Mouse (Mus musculus): ENCODE data around the gene Fam169b. TPM values are rescaled to one million over a fixed set of nuclear protein-coding genes. Genes with fewer than 3 reads are reported as not detected.

The Fam169b gene
- polyA plus RNA-seq, 1 experiment from 2014 or later: 3.7 TPM

DNA sequence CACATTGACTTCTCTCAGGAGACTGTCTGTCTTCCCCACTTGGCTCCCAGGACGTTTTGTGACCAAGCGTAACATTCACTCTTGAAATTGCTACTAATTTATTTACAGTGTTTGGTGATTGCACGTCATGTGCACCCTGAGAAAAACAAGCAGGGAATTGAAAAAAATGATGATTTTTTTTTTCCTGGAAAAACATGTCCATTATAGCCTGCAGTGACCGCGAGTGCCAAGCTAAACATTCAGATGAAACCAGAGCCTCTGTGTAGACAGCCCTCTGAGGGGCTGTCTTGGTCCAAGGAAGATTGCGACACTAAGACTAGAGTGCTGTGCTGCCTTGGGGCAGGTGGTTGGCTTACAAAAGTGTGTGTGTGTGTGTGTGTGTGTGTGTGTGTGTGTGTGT, 37.8 kb downstream of the Fam169b start:
- ATAC-seq (ENCODE audit: borderline replicate concordance, extremely low read depth, low FRiP score, low TSS enrichment): peak; percentile 66; the same call in 1 of the 2 replicates
- Histone ChIP-seq H3K9me3 (no peaks in the 10 kb centered on the region), H3K27ac (no peak overlapping the region), H3K4me2 (no peak overlapping the region), H3K4me3 (no peak overlapping the region), H3K27me3 (no peaks in the 10 kb centered on the region), H3K4me1 (peaks cover 22% of the 10 kb centered on the region), H3K36me3 (no peaks in the 10 kb centered on the region), H3K9ac (no peak overlapping the region)
- 49% methylated on average over 6 of the region's 6 CpGs for WGBS

DNA sequence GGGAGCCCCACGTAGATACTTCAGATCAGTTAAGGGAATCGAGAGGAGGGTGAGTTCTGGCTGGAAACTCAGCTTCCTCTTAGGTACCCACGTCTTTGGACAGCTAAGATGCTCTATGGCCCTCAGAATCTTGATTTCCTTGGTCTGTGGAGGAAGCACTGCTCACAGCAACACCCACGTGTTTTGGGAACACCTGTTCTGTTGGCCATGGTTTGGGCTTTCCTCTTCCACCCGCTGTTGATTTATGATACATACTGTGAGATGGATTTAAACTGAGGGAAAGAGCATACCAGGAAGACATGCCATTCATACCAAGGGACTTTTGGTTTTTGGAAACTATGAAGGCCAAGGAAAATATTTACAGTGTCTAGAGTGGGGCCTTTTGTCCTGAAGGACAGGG, 38.8 kb downstream of the Fam169b start:
- H3K4me2 ChIP-seq: no peak overlapping the region
- no peak overlapping the region for H3K27ac ChIP-seq
- peaks cover 22% of the 10 kb centered on the region for H3K4me1 ChIP-seq
- no peaks in the 10 kb centered on the region for H3K9me3 ChIP-seq
- H3K4me3 ChIP-seq: no peak overlapping the region
- no peak for ATAC-seq (ENCODE audit: borderline replicate concordance, extremely low read depth, low FRiP score, low TSS enrichment)
- 72% methylated on average over 5 of the region's 5 CpGs for WGBS
- H3K9ac ChIP-seq: no peak overlapping the region
- no peaks in the 10 kb centered on the region for H3K36me3 ChIP-seq
- no peaks in the 10 kb centered on the region for H3K27me3 ChIP-seq

GRCm38 (mm10) chr7:68313038-68313782, 39.6 kb downstream of the Fam169b start:
- H3K9me3 ChIP-seq: no peaks in the 10 kb centered on the region
- WGBS: 55% methylated on average over 14 of the region's 14 CpGs
- H3K27ac ChIP-seq: no peak overlapping the region
- H3K4me2 ChIP-seq: no peak overlapping the region
- ATAC-seq (ENCODE audit: borderline replicate concordance, extremely low read depth, low FRiP score, low TSS enrichment): no peak
- peaks cover 22% of the 10 kb centered on the region for H3K4me1 ChIP-seq
- H3K36me3 ChIP-seq: no peaks in the 10 kb centered on the region
- no peaks in the 10 kb centered on the region for H3K27me3 ChIP-seq
- no peak overlapping the region for H3K4me3 ChIP-seq
- no peak overlapping the region for H3K9ac ChIP-seq

DNA sequence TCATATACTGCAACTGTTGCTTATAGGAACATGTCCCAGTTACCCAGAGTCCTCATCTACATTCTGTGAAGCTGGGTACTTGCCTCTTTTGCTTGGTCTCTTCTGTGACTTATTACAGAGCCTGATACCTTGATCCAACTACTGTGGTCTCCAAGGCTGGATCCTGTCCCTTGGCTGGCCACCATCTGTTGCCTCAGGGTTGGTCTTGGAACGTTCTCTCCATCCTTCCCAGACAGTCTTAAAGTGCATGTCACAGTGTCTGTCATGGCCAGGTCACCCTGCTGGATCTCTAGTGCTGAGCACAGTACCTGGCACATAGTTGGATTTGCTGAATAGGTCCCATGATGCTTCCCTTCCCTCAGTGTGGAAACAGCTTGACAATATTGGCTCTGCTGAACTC, 40.6 kb downstream of the Fam169b start:
- Histone ChIP-seq H3K4me2 (no peak overlapping the region), H3K27me3 (no peaks in the 10 kb centered on the region), H3K27ac (no peak overlapping the region), H3K36me3 (no peaks in the 10 kb centered on the region), H3K4me1 (peaks cover 22% of the 10 kb centered on the region), H3K4me3 (no peak overlapping the region), H3K9ac (no peak overlapping the region), H3K9me3 (no peaks in the 10 kb centered on the region)
- no peak for ATAC-seq (ENCODE audit: borderline replicate concordance, extremely low read depth, low FRiP score, low TSS enrichment)
- WGBS: 88% methylated on average over 1 of the region's 1 CpGs

DNA sequence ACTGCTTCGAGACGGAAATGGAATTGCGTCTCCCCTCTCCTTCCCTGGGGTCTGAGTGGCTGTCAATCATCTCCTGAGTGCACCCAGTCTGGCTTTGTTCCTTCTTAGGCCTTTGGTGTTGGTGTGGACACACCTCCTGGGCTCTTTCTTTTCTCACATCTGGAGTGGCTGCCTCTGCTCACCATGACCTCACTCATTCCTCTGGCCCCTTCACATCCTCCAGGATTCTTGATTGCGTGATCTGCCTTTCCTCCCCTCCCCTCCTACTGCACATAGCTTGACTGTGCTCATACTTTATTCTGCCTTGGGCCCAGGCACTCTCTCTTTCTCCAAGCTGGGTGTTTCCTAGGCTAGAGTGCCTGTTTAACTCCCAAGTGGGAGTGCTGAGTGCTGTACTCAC, 41.4 kb downstream of the Fam169b start:
- Histone ChIP-seq H3K27ac (no peak overlapping the region), H3K36me3 (no peaks in the 10 kb centered on the region), H3K9ac (no peak overlapping the region), H3K4me1 (peaks cover 28% of the 10 kb centered on the region), H3K4me3 (no peak overlapping the region), H3K4me2 (no peak overlapping the region), H3K9me3 (no peaks in the 10 kb centered on the region), H3K27me3 (no peaks in the 10 kb centered on the region)
- WGBS: 63% methylated on average over 4 of the region's 4 CpGs
- ATAC-seq (ENCODE audit: borderline replicate concordance, extremely low read depth, low FRiP score, low TSS enrichment): no peak

DNA sequence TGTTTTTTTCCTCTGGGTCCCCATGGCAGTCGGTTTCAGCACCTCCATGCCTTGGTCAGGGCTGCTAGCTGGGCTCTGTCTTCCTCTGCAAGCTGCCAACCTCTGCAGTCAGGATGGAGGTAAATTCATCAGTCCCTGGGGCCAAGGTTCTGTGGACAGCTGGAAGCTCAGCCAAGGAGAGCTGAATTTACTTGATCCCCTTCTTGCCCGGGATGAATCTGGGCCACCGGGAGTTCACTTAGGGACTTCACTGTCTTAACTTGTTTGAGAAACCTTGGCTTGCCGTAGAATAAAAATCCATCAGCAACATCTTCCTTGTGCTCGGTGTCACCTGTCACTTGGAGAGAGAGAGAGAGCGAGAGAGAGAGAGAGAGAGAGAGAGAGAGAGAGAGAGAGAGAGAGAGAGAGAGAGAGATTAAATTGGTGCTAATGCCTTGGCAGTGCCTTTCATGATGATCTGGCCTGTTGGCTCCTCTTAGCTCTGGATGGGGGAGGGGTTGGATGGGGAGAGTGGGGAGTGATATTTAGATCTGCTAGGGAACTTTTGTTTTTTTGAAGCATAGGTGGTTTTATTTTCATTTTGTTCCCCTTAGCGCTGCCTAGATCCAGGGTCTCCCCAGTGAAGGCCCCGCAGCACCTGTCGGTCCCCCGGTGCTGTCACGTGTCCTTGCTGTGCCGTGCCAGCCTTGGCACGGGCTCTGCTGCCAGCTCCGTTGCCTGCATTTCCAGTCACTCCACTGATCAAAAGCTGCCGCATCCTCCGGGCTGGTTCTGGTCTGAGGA, 44.6 kb downstream of the Fam169b start:
- Histone ChIP-seq H3K4me3 (no peak overlapping the region), H3K27ac (no peak overlapping the region), H3K9me3 (no peaks in the 10 kb centered on the region), H3K4me2 (no peak overlapping the region), H3K36me3 (no peaks in the 10 kb centered on the region), H3K4me1 (peaks cover 8% of the 10 kb centered on the region), H3K27me3 (no peaks in the 10 kb centered on the region), H3K9ac (no peak overlapping the region)
- 77% methylated on average over 16 of the region's 16 CpGs for WGBS
- no peak for ATAC-seq (ENCODE audit: borderline replicate concordance, extremely low read depth, low FRiP score, low TSS enrichment)

- Histone ChIP-seq H3K27me3 (no peaks in the 10 kb centered on the region), H3K9me3 (no peaks in the 10 kb centered on the region), H3K9ac (no peak overlapping the region), H3K36me3 (no peaks in the 10 kb centered on the region), H3K27ac (no peak overlapping the region), H3K4me2 (no peak overlapping the region), H3K4me3 (no peak overlapping the region), H3K4me1 (peaks cover 6% of the 10 kb centered on the region)
- 66% methylated on average over 6 of the region's 6 CpGs for WGBS
- no peak for ATAC-seq (ENCODE audit: borderline replicate concordance, extremely low read depth, low FRiP score, low TSS enrichment)
Observed at GRCm38 (mm10) chr7:68318979-68319378, 45.3 kb downstream of the Fam169b start.

DNA sequence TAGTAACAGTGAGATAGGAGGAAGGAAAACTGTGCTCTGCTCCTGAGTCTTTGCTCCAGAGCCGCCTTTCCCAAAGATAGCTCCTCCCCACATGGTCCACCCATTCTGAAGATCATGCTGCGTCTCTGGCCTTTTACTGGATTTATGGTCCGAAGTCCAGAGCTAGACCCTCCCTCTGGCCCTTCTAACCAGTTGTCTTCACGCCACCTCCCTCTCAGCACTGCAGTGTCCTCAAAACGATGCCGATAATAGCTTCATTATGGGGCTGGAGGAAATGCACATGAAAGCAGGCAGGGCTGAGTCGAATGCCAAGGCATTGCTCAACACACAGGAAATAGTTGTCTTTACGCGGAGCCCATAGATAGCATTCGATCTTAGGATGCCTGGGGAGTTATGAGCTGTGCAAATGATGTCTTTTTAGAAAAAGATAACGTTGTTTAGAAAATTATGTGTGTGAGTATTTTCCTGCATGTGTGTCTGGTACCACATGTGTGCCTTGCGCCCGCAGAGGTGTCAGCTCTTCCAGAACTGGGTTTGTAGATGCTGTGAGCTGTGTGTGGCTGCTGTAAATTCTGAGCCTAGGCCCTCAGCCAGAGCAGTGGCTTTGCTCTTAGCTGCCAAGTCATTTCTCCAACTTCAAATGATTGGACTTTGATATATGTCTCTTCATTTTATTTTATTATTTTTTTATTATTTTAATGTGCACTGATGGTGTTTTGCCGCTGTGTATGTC, 46.6 kb downstream of the Fam169b start:
- Histone ChIP-seq H3K4me3 (no peak overlapping the region), H3K4me2 (peak overlapping the region; percentile 22), H3K4me1 (peaks cover 6% of the 10 kb centered on the region), H3K9me3 (no peaks in the 10 kb centered on the region), H3K9ac (no peak overlapping the region), H3K36me3 (no peaks in the 10 kb centered on the region), H3K27ac (peak overlapping the region; percentile 82), H3K27me3 (no peaks in the 10 kb centered on the region)
- WGBS: 27% methylated on average over 14 of the region's 14 CpGs
- ATAC-seq (ENCODE audit: borderline replicate concordance, extremely low read depth, low FRiP score, low TSS enrichment): peak; percentile 93

DNA sequence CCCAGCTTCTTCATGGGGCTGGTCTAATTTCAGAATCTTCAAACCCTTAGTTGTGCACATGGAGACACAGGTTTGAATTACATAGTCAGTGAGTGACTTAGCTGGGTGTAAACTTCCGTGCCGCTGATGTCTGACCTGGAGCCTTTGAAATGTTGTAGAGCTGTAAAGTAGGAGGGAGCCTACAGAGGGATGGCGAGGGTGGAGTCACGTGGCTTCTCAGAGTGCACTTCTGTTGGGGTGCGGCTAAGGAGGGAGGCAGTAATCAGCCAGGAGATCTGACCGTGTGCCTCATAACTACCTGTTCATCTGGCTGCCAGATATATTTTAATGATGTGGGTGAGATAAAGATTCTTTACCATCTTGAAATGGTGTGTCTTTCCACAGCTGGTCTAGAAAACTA, 49.4 kb downstream of the Fam169b start:
- Histone ChIP-seq H3K36me3 (no peaks in the 10 kb centered on the region), H3K4me1 (peaks cover 11% of the 10 kb centered on the region), H3K4me3 (no peak overlapping the region), H3K27ac (no peak overlapping the region), H3K4me2 (no peak overlapping the region), H3K27me3 (no peaks in the 10 kb centered on the region), H3K9me3 (no peaks in the 10 kb centered on the region), H3K9ac (no peak overlapping the region)
- ATAC-seq (ENCODE audit: borderline replicate concordance, extremely low read depth, low FRiP score, low TSS enrichment): no peak
- 68% methylated on average over 6 of the region's 6 CpGs for WGBS

- 0 out of 2 replicates have a peak overlapping the region, but pooled peaks have one; percentile 57 for H3K27ac ChIP-seq
- H3K4me1 ChIP-seq: peaks cover 5% of the 10 kb centered on the region; the same call in 1 of the 2 replicates
- no peak overlapping the region for H3K4me3 ChIP-seq
- H3K4me2 ChIP-seq: no peak overlapping the region
- no peak overlapping the region for H3K9ac ChIP-seq
- 50% methylated on average over 7 of the region's 7 CpGs for WGBS
- H3K27me3 ChIP-seq: no peaks in the 10 kb centered on the region
- H3K36me3 ChIP-seq: no peaks in the 10 kb centered on the region
- H3K9me3 ChIP-seq: no peaks in the 10 kb centered on the region
- ATAC-seq (ENCODE audit: borderline replicate concordance, extremely low read depth, low FRiP score, low TSS enrichment): peak; percentile 68
Observed at GRCm38 (mm10) chr7:68326190-68326722, 52.6 kb downstream of the Fam169b start.

DNA sequence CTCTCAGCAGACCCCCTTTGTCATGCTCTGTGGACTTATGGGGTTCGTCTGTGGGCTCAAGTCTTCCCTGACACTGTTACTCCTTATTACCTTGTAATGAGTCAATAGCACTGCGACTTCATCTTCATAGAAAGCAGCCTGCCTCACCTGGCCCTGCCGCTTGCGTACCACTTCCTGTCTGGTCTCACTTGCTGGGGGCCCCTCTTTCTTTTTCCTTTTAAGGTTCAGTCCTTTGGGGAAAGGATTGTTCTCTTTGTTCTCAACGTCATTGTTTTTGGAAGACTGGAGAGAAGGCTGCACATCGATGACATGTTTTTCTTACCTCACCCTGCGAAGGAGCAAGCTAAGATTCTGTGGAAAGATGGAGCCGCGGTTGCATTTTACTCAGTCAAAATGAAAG, 55.4 kb downstream of the Fam169b start:
- ATAC-seq (ENCODE audit: borderline replicate concordance, extremely low read depth, low FRiP score, low TSS enrichment): no peak
- no peak overlapping the region for H3K4me3 ChIP-seq
- H3K9me3 ChIP-seq: no peaks in the 10 kb centered on the region
- H3K27ac ChIP-seq: no peak overlapping the region
- WGBS: 80% methylated on average over 9 of the region's 9 CpGs
- H3K27me3 ChIP-seq: no peaks in the 10 kb centered on the region
- H3K4me2 ChIP-seq: no peak overlapping the region
- peaks cover 5% of the 10 kb centered on the region; the same call in 1 of the 2 replicates for H3K4me1 ChIP-seq
- H3K9ac ChIP-seq: no peak overlapping the region
- H3K36me3 ChIP-seq: no peaks in the 10 kb centered on the region
